Mouse (Mus musculus): Measurements from ENCODE around the gene Myo1g. TPM values are rescaled to one million over a fixed set of nuclear protein-coding genes. Genes with fewer than 3 reads are reported as not detected.
"Not testable (repeated sequence)": the region's sequence is repeated elsewhere in the genome, so short reads cannot be mapped to it uniquely, and the experiment has no call there.

Gene Myo1g
- polyA plus RNA-seq, 2 experiments from 2014 or later = 138 to 145 TPM

DNA sequence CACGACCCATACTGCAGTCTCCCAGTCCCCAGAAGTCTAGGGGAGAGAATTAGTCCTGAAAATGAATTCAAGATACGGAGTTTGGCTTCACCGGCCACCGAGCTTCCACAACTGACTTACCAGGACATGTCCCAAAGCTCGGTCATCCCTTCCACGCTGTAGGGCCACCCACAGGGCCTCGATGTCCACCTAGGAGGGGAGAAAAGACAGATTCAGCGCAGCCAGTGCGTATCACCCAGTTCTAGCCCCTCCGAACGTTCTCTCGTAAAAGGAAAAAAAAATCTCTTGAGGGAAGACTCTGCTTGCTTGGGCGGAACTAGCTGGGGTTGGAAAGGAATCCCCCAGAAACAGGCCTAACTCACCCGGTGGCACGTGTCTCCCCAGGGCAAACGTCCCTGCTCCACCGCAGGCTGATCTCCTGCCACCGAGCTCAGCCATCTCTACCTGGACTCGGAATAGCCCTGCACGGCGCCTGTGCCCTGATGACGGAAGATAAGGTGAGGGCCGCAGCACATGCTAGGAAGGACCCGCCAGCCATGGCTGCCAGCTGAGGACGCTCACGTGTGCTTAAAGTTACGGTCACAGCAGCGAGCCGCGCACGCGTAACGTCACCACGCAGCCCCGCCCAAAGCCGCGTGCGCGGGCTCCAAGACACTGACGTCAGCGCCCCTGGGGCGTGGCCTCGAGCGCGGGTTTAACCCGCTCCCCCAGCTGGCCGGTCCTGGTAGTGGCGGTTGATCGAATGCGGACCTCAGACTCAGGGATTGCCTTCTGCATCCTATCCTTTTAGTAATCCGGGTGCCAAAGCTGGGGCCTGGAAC is 7.6 kb upstream of the Myo1g start:
- peak; percentile 96 for ATAC-seq

DNA sequence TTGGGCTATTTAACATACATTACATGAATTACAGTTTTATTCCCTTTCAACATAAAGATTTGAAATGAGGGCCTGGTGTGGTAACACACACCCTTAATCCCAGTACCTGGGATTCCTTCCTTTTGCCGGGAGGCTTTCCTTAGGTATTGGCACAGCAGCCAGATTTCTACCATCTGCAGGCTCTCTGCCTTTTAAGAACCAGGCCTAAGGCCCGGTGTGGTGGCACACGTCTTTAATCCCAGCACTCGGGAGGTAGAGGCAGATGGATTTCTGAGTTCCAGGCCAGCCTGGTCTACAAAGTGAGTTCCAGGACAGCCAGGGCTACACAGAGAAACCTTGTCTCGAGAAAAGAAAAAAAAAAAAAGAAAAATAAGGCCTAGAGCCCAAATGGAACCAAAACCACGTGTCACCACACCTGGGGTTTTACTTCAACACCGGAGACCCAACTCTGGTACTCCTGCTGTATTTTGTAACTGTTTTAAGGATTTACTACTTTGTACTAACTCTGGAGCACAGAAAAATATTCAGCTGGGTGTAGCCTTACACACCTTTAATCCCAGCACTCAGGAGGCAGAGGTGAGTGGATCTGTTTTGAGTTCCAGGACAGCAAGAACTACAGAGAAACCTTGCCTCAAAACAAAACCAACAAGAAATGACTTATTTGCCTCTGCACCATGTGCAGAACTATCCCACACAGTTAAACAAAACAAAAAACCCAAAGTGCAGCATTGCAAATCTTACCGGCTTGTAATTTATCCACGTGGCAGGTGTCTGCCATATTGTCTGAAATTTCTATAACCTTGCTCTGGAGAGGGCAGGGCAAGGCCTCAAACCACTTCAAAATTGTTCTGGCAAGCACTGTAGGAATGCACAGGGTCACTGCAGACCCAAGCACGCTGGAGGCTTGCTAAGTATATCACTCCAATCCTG is 6.8 kb upstream of the Myo1g start:
- no peak for ATAC-seq

DNA sequence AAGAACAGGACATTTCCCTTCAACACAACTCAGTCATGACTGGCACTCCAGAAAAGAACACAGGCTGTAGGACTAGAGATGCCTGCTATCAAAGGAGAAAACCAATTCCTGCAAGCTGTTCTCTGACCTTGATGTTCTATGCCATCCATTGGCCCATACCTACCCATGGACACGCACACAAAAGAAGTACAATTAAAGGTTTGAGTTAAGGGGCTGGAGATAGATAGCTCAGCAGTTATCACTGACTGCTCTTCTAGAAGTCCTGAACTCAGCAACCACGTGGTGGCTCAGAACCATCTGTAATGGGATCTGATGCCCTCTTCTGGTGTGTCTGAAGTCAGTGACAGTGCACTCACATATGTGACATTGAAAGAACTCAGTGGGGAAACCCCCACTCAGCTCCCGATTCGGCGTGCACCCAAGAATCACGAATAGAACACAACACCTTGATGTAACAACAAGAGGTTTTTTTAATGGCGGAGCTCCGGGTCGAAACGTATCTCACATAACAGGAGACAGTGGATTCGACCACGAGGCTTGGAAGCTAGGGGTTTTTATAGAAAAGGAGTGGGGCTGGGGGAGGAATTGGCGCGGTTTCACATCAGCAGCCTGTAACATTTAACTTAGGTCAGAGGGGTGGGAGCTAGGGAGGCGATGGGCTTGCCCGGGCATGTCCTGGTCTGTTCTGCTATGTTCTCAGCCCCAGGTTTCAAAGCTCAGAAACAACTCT is 5.9 kb upstream of the Myo1g start:
- ATAC-seq = not testable (repeated sequence)

DNA sequence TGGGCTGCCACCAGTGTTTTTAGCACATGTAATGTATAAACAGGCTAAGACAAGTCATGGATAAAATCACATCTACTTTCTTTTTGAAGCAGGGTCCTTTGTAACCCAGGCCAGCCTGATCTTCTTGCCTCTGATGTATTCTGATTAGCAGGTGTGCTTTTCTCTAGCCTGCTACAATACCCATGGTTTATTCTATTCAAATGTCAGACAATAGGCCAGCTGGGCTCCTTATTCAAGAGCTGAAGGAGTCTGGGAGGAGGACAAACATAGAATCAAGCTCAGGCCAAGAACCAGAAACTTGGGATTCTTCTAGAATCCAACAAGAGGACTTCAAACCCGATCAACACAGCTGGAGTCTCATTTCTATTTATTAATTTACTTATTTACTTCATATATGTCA is 4.5 kb upstream of the Myo1g start:
- ATAC-seq = no peak

DNA sequence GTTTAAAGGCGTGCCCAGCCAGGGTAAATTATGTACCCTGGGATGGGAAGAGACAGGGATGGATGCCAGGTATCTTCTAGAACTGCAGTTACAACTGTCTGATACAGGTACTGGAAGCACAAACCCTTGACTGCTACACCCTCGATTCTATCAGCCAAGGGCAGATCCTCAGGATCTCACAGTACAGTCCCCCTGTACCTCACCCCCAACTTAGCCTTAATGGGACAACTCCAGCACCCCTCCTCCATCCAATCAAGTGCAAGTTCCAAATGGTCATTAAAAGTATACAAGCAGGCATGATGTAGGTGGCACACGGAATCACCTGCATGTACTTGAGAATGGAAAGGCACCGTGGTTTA is 4.1 kb upstream of the Myo1g start:
- ATAC-seq = no peak

DNA sequence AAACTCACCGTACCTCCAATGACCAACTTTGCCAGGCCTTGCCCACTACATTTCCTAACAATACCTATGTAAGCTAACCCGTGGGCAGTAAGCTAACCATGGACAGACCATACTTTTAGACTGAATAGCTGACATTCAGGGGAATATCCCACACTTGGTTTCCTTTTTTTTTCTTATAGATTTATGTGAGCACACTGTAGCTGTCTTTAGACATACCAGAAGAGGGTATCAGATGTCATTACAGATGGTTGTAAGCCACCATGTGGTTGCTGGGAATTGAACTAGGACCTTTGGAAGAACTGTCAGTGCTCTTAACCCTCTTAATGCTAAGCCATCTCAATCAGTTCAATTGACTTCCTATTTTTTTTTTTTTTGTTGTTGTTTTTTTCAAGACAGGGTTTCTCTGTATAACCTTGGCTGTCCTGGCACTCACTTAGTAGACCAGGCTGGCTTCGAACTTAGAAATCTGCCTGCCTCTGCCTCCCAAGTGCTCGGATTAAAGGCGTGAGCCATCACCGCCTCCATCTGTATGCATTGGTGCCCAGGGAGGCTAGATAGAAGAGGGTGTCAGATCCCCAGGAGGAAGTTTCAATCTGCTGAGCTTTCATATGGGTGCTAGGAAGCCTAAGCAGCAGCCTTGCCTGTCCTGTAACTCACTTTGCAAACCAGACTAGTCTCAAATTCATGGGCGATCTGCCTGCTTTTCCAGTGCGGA is 3.6 kb upstream of the Myo1g start:
- no peak for ATAC-seq

DNA sequence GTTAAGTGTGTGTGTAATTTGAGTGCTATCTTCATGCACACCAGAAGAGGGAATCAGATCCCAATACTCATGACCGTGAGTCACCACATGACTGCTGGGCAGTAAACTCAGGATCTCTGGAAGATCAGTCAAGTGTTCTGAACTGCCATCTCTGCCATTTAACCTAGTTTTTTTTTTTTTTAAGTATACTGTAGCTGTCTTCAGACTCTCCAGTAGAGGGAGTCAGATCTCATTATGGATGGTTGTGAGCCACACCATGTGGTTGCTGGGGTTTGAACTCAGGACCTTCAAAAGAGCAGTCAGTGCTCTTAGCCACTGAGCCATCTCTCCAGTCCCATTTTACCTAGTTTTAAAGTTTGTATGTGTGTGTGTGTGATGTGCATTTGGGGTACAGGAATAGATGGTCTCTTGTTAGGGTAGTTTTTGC is 2.9 kb upstream of the Myo1g start:
- ATAC-seq = no peak

DNA sequence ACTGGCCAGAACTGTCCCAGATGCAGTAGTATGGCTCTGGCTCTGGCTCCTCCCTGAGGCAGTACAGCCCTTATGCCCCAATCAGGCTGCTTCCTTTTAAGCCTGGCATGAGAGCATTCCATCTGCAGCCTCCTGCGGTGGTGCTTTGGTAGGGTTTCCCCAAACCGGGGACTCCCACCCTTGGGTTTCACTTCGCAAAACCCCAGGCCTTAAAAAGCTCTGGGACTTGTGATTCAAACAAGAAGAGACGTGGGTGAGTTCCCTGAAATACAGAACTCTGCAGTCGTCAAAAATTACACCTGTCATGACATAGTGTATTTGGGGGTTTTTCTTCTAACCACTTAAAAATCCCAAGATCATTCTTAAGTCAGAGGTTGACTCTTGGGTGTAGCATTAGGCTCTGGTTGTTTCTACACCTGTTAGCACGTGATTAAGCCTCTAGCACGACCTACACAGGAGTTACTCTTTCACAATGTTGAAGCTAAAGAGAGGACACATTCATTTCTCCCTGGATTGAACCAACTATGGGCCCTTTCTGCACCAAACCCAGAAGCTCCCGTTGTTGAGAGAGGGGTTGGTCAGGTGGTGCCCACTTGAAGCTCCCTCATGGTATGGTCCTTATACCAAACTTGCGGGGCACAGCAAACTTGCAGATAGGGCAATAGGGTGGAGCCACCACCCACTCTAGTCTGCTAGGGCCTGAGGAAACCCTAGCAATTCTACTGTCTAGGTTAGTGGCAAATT is 2.2 kb upstream of the Myo1g start:
- peak; percentile 18 for ATAC-seq

DNA sequence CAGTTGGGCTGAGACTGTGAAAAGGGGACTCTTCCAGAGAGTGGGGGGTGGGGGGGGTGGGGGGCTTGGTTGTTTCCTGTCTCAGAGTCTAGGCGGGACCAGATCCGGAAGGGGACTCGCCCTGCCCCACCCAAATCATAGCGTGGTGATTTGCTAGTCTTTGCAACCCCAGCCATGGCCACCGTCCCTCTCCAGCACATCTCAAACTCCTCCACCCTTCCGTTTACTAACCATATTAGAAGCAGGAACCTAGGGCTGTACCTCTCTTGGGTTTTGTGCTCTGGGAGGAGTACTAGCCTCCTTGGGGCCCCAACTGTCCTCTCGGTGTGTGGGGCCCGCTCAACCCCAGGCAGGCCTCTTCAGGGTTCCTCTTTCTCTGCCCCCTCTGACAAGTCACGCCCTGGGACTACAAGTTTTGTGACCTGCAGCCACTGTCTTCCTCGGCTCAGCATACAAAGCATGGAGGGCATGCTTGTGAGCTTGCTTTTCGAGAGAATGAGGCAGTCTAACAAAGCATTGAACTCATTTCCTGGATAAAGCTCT is 1.2 kb downstream of the Myo1g start:
- ATAC-seq = peak; percentile 50

DNA sequence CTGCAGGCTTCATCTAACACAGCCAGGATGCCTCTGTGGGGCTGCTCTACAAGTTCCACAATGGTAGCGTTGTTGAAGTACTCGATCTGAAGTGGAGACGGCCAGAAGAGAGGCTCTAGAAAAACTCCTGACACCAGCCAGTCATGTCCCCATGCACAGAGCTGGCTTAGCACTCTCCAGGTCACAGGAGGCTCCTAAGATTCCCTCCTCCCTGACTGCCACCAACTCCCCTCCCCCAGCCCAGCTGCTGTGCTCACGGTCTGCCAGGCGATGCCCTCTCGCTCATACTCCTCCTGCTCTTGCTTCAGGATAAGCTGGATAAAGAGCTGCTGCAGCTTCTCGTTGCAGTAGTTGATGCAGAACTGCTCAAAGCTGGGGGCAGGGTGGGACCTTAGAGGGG is 5.9 kb downstream of the Myo1g start:
- no peak for ATAC-seq

DNA sequence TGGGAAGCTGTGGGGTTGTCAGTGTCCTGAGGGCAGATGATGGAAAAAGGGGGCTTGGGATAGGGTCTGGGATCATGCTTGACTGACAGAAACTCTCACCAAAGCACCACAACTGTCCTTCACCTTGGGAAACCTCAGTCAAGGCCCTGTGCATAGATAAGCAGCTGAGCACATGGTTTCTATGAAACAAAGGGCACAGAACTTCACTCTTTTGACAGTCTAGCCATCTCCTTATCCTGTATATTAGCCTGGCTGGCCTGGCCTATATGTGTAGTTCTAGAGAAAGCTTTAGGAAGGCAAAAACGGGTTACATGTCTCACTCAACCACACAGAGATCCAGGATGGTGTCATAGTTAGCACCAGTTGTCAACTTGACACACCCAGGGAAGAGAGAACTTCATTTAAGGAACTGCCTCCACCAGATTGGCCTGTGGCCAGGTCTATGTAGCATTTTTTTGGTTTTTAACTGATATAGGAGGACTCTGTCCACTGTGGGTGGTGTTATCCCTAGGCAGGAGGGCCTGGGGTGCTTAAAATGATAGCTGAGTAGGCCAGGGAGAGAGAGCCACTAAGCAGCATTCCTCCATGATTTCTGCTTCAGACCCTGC is 12.4 kb downstream of the Myo1g start:
- no peak for ATAC-seq

DNA sequence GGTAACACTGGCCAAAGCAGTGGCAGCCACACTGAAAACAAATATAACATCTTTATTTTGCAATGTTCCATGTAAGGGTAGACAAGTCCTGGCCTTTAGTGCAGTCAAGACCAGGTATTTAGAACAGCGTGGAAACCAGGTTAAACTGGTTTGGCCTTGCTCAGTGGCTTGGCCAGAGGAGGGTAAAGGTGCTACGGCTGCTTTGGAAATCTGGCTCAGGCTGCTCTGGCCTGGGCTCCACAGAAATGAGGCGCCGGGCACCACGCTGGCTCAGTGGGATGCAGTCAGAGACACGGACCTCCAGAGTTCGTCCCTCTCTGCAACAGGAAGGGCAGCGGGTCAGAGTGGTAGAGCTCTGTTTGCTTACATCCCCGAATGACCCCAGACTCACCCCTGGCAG is 14.2 kb downstream of the Myo1g start:
- ATAC-seq = no peak

DNA sequence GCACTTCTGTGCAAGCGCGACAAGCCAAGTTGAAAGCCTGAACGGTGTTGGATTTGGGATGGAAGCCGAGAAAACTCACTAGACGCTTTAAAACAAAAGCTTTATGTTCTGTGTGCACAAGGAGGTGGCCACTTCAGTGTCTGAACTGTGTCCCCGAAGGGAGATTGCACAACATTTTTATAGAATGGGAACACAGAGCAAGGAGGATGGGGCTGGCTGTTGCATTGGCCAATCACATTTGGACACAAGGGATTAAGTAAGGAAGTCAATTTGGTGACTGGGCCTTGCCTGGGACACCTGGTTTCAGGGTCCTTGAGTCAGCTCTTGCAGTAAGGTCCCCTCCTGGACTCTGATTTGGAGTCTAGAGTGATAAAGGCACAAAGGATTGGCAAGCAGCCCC is 16.1 kb downstream of the Myo1g start:
- no peak for ATAC-seq

DNA sequence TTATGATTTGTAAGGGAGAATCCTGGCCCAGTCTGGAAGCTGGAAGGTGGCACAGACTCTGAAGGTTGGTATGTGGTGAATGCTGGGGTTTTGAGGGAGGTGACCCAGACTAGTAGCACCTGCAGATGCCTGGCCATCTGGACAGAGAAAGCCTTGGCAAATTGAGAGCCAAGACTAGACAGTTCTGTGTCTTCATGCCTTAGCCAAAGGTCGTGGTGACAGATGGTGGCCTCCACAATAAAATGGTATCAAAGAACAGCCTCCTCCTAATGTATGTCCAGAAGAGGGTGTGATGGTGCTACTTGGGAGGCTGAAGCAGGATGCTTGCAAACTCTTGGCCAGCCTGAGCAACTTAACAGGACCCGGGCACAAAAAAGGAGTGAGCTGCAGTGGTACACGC is 16.5 kb downstream of the Myo1g start:
- no peak for ATAC-seq

DNA sequence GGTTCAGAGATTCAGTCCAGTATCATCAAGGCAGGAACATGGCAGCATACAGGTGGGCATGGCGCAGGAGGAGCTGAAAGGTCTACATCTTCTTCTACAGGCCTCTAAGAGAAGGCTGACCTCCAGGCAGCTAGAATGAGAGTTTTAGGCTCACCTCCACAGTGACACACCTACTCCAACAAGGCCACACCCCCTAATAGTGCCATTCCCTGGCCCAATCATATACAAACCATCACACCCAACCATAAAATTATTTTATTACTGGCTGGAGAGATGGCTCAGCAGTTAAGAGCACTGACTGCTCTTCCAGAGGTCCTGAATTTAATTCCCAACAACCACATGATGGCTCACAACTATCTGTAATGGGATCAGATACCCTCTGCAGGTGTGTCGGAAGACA is 18.3 kb downstream of the Myo1g start:
- no peak for ATAC-seq

DNA sequence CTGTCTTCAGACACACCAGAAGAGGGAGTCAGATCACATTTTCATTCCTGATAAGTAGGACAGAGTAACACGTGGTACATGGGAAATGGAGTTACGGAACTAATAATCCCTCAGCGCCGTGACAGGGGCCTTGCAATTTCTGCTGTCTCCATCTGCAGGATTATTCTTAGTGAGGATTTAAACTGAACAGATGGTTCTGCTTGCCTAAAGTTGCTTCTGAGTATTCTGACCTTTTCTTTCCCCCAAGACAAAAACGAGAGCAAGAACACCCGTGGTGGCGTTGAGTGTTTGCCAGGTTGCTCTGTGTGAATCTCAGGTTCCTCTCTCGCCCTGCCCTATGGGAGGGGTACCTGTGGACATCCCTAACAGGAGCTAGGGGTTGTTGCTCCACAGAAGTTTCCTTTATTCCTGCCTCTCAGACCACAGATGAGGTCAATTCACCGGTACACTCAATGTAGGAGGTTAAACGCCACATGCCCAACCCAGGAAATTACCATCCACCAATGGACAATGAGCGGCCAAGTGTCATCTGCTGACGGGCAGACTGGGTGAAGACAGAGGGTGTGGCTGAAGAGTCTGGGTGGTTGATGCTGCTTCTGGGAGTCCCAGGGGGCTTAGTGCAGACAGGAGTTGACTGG is 23.3 kb downstream of the Myo1g start:
- peak; percentile 71 for ATAC-seq

DNA sequence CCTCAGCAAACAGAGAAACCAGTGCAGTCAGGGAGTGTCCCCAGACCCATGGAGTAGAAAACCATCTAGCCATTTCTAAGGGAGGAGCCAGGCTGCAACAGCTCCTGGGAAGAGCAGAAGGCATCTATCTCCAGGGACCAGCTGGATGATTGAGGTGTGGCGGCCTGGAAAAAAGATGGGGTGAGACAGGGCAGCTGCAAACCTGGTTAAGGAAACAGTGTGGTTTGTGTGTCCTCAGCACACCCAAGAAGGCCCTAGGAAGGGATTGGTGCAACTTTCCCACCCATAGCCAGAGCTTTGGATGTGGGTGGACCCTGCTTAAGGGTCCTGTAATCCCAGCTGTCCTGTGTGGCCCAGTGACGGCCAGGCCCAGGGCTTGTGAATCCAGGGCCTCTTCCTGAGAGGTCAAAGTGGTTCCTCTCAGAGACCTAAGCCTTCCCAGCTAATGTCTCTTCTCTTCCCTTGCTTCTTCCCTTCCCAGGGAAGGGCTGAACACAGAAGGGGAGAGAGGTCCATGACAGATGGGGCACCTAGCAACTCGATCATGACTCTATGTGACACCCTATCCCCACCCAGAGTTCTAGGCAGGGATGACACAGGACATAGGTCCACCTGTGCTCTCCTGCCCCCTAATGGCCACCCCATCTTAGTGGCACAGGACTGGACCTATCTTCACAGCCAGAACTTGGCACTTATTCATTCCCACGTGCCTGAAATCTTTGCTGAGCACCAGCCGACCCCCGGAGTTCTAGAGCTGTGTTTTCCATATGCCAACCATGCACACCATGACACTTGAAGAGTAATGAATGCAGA is 30.9 kb downstream of the Myo1g start:
- no peak for ATAC-seq

DNA sequence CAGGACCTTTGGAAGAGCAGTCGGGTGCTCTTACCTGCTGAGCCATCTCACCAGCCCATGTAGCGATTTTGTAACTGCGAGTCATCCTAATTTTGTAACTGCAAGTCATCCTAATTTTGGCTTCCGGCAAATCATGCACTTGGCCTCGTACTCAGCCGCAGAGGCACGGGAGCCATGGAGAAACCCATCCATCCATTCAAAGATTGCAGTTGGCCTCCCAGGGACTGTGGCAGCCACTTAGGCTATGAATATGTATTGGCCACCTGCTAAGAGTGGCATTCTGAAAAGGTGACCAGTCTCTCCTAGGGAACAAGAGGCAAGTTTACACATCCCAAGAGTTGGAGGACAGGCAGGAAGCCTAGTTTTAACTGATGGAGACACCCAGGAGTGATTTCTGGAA is 31.5 kb downstream of the Myo1g start:
- no peak for ATAC-seq

DNA sequence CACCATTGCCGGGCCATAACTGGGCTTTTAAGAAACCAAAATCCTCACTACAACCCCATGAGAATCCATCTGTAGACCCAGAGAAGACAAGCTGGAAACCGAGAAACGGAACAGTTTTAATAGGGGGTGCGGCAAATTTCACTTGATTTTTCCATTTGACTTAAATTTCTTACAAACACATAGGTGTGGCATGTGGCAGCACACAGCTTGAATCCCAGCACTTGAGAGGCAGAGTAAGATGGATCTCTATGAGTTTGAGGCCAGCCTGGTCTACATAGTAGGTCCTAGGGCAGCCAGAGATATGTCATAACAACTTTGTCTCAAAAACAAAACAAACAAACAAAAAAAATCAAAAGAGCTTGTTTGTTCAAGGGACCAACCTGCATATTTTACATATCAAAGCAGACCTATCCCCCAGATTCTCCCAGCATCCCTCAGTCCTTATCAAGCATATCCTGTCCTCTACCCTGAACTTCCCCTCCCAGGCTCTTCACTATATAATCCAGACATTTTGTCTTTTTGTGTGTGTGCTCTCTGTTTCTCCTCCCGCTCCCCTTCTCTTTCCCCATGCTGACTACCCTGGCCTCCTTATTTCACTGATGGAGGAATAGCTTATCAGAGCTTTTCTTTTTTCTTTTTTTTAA is 32.6 kb downstream of the Myo1g start:
- no peak for ATAC-seq
